Mouse (Mus musculus) stomach, postnatal 0 days (tissue): Measurements from ENCODE around the gene Cars2.

Experiments used
- CTCF ChIP-seq: IDR thresholded peaks from 2 replicates; pipeline ENCODE4 v1.5.1; 2016; ENCODE audit warnings: antibody characterized with exemption, low read depth, mild to moderate bottlenecking, moderate library complexity
- EP300 ChIP-seq: optimal IDR thresholded peaks from 2 replicates; pipeline ENCODE3; 2016; ENCODE audit warnings: antibody characterized with exemption

DNA sequence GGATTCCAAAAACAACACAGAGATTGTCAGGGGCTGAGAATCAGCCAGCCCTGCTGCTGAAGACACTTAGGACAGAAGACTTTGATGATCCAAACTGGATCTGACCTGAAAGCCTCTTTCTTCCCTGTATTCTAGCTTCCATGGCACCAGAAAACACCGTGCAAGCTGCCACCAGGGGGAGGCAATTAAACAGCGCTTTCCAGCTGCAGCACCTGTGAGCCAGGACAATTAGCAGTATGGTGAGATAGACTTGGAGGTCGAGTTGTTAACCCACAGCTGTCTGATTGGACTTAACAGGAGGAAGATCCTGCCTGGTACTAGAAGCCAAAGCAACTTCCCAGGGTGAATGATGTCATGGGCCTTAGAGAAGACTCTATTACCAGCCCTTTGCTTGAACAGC, 81.5 kb downstream of the Cars2 start:
- no peak for TF ChIP-seq EP300
- TF ChIP-seq CTCF: peak; percentile 83
